Mouse (Mus musculus) mouse embryonic stem cell (cell line): ENCODE data around the gene Kcnh4.

ENCODE experiments used
- in situ Hi-C, 2 experiments: fragments of 300-500 bp; cut with MboI; formaldehyde crosslinking; loops; 1 replicate in 1 of 2; 3 replicates in 1 of 2; pipeline ENCODE4 v1.14.3; 2019 to 2020; ENCODE audit warnings: low sequenced_read_pairs in 2 of 2, low pct_unique_long_range_greater_than_20kb in 1 of 2, mixed read lengths in 1 of 2; ENCODE audit not compliant: unreplicated experiment in 1 of 2

The Kcnh4 gene

GRCm38 (mm10) chr11:100738749-100739148 is 21.0 kb downstream of the Kcnh4 start:
- in situ Hi-C loops: no loop called here

- in situ Hi-C loops: no loop called here
Observed at GRCm38 (mm10) chr11:100738066-100738604, 21.6 kb downstream of the Kcnh4 start, which contains the start of gene Rab5c. TSS of gene Rab5c (minus strand) at chr11:100738215.

- in situ Hi-C loops: no loop called here
Observed at GRCm38 (mm10) chr11:100737105-100737733, 22.5 kb downstream of the Kcnh4 start.

GRCm38 (mm10) chr11:100736746-100737080 is 23.0 kb downstream of the Kcnh4 start:
- in situ Hi-C loops: no loop called here

DNA sequence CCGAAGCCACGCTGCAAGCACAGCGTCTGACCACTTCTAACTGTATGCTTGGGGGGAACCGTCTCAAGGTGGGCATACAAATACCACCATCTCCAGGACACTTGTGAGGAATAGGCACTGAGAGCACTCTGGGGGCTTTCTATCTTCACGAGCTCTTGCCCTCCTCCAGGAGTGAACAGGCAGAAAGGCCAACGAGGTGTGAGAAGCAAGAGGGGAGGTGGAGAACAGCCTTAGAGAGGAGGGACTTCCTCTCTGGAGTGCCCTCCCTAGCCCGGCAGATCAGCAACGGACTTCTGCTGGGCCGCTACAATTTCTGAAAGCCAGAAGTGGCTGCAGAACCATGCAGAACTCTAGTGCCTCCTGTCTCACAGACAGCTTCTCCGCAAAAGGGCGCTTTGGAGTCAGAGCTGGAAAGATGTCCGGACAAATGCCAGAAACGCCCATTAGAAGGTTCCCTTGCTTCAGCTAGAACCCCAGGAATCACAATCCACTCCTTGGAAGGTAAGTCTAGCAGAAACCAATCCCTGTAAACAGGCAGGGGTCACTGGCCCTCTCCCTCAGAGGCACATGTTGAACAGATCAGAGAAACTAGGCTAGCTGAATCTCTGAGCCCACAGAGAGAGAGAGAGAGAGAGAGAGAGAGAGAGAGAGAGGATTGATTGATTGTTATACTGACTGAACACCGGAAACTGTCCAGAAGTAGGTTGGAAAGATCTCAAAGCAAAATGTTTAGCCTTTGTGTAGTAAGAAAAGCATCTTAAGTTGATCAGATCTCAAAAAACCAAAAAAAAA is 23.6 kb downstream of the Kcnh4 start:
- in situ Hi-C loops: no loop called here

GRCm38 (mm10) chr11:100735134-100735865 is 24.4 kb downstream of the Kcnh4 start:
- in situ Hi-C loops: no loop called here

- in situ Hi-C loops: no loop called here
Observed at GRCm38 (mm10) chr11:100730477-100731205, 29.1 kb downstream of the Kcnh4 start.

- in situ Hi-C loops: no loop called here
Observed at GRCm38 (mm10) chr11:100729976-100730375, 29.8 kb downstream of the Kcnh4 start.

- in situ Hi-C loops: no loop called here
Observed at GRCm38 (mm10) chr11:100728601-100729000, 31.1 kb downstream of the Kcnh4 start.

- in situ Hi-C loops: no loop called here
Observed at GRCm38 (mm10) chr11:100727201-100727600, 32.5 kb downstream of the Kcnh4 start.

DNA sequence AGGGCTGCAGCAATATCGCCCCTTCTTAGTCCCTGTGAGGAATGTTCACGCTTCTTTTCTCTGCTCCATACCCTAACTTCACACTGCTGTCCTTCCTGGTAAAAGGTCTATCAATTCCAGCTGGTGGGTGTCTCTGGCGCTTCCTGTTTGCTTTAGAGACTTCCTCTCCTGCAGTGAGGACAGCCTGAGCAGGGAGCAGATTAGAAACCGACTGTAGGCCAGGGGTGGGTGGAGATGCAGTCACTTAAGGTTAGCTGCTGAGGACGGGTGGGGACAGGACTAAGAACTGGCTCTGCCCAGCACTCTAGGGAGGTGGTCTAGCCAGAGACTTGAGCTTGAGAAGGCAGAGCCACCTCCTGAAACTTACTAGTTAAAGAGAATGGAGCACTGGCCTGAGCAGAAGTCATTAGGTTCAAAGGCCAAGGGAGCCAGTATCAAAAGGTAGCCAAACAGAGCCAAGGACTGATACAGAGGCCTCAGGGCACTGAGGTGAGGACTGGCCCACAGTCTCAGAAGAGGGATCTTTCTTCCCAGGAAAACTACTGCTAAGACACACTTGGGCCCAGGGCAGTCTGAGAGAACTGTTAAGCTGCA is 34.7 kb downstream of the Kcnh4 start:
- in situ Hi-C loops: no loop called here

- in situ Hi-C loops: no loop called here
Observed at GRCm38 (mm10) chr11:100722493-100723028, 37.2 kb downstream of the Kcnh4 start.

DNA sequence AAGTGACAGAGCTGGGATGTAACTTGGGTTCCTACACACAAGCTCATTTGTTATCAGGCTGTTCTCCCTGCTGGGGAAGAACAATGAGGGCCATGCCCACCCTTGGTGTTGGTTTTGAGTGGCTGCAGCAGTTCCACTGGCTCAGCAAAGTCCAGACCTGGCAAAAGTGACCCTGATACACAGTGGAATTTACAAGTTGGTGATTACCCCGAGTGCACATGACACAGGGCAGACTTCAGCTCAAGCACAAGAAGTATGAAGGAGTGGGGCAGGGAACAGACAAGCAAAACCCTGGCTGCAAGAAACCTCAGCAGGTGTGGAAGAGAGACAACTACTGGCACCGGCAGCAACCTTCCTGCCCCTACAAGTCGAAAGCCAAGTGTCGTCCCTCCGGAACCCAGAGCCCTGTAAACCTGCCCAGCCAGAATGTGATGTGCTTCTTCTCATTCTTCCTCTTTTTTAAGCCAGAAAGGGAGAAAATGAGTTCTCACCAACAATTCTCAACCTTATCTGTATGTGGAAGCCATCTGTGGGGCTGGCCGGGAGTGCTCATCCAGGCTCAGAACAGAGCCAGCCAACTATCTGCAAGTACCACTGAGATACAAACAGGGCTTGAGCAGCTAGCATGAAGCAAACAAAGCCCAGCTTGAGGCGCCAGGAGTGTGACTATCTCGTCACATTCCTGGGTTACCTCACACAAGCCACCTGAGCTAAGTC is 37.8 kb downstream of the Kcnh4 start:
- in situ Hi-C loops: no loop called here

- in situ Hi-C loops: no loop called here
Observed at GRCm38 (mm10) chr11:100721254-100721653, 38.5 kb downstream of the Kcnh4 start.

DNA sequence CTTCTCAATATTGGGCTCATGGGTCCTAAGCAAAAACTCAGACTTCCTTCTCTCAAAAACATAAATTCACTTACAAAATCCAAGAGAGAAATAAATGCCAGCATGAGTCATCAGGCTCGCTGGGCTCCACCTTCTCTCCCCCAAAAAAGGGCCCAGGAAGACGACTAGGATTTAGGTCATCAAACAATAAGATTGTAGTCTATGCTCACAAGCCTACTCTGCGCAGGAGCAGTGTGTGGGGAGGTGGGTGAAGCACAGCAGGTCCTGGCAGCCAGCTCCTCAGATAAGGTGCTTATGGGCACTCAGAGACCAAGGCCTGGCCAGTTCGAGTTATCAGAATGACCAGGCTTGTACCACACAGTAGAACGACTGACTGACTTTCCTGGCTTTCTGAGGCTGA is 39.4 kb downstream of the Kcnh4 start:
- in situ Hi-C loops: no loop called here

DNA sequence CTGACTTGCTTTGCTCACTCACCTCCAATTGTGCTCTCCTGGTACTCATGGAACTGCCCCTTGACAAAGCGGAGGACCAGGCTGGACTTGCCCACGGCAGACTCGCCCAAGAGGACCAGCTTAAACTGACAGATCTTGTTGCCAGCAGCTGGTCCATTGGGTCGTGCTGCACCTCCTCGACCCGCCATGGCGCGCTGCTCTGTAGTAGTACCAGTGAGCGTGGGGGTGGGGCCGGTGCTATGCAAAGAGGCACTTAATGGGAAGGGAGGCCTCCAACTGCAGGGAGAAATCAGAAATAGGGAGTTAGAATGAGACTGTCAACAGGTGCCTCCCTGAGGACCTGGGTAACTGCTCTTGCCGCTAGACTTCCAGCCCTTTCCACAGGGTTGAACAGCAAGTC is 39.8 kb downstream of the Kcnh4 start:
- in situ Hi-C loops: no loop called here

GRCm38 (mm10) chr11:100719312-100719711 is 40.4 kb downstream of the Kcnh4 start:
- in situ Hi-C loops: no loop called here
